Mouse (Mus musculus): Measurements from ENCODE around the gene Dmrt2. TPM values are rescaled to one million over a fixed set of nuclear protein-coding genes. Genes with fewer than 3 reads are reported as not detected.

Gene Dmrt2
- polyA plus RNA-seq, 1 experiment, result not detected

DNA sequence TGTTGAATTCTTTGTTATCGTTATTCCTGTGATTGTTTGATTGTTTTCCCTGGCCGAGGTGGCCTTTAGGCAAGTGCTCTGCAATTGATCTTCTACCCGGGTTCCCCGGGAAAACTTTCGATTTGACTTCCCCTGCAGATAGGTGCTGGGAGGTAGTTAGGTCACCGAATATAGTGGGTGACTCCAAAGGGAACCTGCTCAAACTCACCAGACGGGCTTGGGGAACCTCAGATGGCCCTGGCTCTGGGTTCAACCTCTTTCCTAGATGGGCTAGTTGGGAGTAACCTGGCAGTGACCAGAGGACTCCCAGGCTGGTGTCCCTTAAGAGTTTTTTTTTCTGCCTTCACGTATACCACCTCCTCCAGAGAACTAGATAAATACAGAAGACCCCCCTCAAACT, 2.5 kb downstream of the Dmrt2 start:
- Histone ChIP-seq H3K27ac (ENCODE audit: insufficient read depth, low read depth, low read length) (no peak overlapping the region), H3K4me1 (ENCODE audit: control insufficient read depth, insufficient read depth, low read length) (no peaks in the 10 kb centered on the region), H3K4me3 (ENCODE audit: insufficient read depth, low read length) (no peak overlapping the region)
- TF ChIP-seq CTCF (IDR thresholded peaks at IDR 0.05; ENCODE audit: low read depth, low read length) (no peak), POLR2A (IDR thresholded peaks at IDR 0.05; ENCODE audit: borderline replicate concordance, low read depth, low read length) (no peak)

DNA sequence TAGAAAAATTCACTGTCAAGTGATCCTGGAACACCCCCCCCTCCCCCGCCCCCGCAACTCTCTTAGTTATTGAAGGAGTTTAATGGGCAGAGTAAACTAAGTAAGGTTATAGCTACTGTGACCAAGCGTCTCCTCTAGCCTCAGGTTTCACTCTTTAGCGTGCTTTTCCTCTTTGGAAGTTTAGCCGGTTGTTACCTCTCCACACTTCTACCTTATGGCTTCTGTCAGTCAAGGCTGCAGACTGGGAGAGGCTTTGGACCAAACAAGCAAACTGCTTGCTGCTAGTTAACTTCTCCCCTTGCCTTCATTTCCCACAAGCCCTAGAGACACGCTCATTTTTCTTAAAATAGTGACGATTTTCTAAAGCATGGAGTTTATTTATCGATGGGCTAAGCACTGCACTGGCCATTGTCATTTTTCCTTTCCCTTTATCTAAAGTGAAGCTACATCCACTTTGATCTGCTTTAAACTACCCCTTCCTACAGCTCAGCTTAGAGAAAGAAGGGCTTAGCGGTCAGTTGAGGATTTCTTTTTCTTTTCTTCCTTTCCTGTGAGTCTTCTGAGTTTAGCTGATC, 3.7 kb downstream of the Dmrt2 start:
- TF ChIP-seq CTCF (IDR thresholded peaks at IDR 0.05; ENCODE audit: low read depth, low read length) (no peak), POLR2A (IDR thresholded peaks at IDR 0.05; ENCODE audit: borderline replicate concordance, low read depth, low read length) (no peak)
- H3K4me1 ChIP-seq (ENCODE audit: control insufficient read depth, insufficient read depth, low read length), result no peaks in the 10 kb centered on the region

DNA sequence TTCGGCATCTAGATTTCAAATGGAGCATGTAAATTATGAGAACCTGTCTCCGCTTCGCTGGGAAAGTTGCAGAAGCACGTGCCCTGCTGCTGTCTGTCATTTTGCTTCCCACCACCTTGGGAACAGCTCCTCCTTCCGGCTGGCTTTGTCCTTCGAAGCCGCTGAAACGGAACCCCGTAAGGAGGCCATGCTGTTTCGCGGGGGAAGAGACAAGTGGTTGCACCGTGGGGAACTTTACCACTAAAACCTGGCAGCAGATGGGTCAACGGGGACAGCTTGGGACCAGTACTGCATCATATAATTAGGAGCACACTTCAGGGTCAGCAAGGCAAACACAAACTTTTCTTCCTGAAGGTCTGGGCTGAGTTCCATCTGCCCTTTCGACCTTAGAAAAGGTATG, 26.6 kb downstream of the Dmrt2 start:
- H3K4me3 ChIP-seq (ENCODE audit: insufficient read depth, low read length), result no peak overlapping the region
- no peaks in the 10 kb centered on the region for H3K4me1 ChIP-seq (ENCODE audit: control insufficient read depth, insufficient read depth, low read length)
- TF ChIP-seq CTCF (IDR thresholded peaks at IDR 0.05; ENCODE audit: low read depth, low read length), result no peak
- no peak overlapping the region for H3K27ac ChIP-seq (ENCODE audit: insufficient read depth, low read depth, low read length)

More for the DNA sequence above, 3.7 kb downstream of the Dmrt2 start:
- H3K4me3 ChIP-seq (ENCODE audit: insufficient read depth, low read length), result no peak overlapping the region
- no peak overlapping the region for H3K27ac ChIP-seq (ENCODE audit: insufficient read depth, low read depth, low read length)

DNA sequence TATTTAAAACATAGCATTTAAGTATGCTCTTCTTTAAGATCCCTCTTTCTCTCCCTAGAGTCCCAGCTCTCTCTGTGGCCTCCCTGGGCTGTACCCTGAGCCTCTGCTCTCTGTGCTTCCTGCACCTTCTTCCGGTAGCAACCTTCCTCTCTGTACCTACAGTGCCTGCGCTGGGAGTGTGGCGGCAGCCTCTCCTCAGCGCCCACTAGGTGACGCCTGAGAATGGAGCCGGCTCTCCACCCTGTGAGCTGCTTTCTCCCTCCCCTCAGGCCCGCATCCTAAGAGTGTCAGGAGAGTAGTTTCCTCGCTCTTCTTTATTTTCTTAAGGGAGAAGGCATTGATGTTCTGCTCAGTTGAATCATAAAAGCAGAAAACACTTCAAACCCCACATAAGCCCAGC, 41.2 kb downstream of the Dmrt2 start:
- Histone ChIP-seq H3K4me1 (ENCODE audit: control insufficient read depth, insufficient read depth, low read length) (no peaks in the 10 kb centered on the region), H3K27ac (ENCODE audit: insufficient read depth, low read depth, low read length) (no peak overlapping the region), H3K4me3 (ENCODE audit: insufficient read depth, low read length) (no peak overlapping the region)
- TF ChIP-seq CTCF (IDR thresholded peaks at IDR 0.05; ENCODE audit: low read depth, low read length), result no peak
- TF ChIP-seq POLR2A (IDR thresholded peaks at IDR 0.05; ENCODE audit: borderline replicate concordance, low read depth, low read length), result no peak

DNA sequence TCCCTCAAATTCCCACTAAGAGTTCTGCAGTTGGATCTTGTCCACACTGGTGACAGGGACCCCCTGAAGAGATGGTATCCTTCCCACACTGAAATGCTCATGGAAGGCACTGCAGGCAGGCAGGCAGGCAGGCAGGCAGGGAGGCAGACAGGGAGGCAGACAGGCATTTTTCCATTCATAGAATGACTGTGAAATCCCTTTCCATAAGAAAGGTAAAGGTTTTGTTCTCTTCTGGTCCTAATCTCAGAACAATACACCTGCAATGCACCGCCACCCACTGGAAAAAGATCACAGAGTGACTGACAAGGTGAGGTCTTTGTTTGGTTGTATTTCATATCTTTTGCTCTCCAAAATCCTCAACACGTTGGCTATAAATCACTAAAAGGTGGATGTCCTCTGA, 42.7 kb downstream of the Dmrt2 start:
- H3K4me3 ChIP-seq (ENCODE audit: insufficient read depth, low read length), result no peak overlapping the region
- no peaks in the 10 kb centered on the region for H3K4me1 ChIP-seq (ENCODE audit: control insufficient read depth, insufficient read depth, low read length)
- TF ChIP-seq POLR2A (IDR thresholded peaks at IDR 0.05; ENCODE audit: borderline replicate concordance, low read depth, low read length) (no peak), CTCF (IDR thresholded peaks at IDR 0.05; ENCODE audit: low read depth, low read length) (no peak)

DNA sequence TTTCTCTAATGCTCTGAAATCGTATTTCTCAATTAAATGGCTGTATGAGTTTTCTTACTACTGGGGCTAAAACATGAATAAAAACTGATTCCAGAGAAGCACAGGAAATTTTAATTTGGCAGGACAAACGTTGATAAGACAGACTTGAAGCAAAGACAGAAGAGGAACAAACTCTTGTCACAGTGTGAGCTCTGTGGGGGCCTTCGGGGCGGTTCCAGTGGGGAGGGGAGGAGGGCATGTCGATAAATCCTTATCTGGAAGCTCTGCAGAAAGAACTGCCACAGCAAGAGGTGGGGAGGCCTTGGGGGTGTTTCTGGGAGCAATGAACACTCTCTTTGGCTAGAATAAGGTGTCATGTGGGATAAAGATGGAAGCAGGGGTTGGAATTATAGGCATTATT, 50.4 kb downstream of the Dmrt2 start:
- TF ChIP-seq POLR2A (IDR thresholded peaks at IDR 0.05; ENCODE audit: borderline replicate concordance, low read depth, low read length), result no peak
- no peak for TF ChIP-seq CTCF (IDR thresholded peaks at IDR 0.05; ENCODE audit: low read depth, low read length)
- no peak overlapping the region for H3K4me3 ChIP-seq (ENCODE audit: insufficient read depth, low read length)
- no peaks in the 10 kb centered on the region for H3K4me1 ChIP-seq (ENCODE audit: control insufficient read depth, insufficient read depth, low read length)
- H3K27ac ChIP-seq (ENCODE audit: insufficient read depth, low read depth, low read length), result no peak overlapping the region

More for the DNA sequence above, 42.7 kb downstream of the Dmrt2 start:
- H3K27ac ChIP-seq (ENCODE audit: insufficient read depth, low read depth, low read length), result no peak overlapping the region

Other genes with a start within 250 kb of the Dmrt2 start
- gene Dmrt1, start 166.8 kb upstream of the Dmrt2 start, polyA plus RNA-seq (2012; ENCODE audit: insufficient read depth, insufficient read length, missing spikeins), result not detected in 2 replicates
- not detected in 2 replicates for gene Dmrt3, start 62.1 kb upstream of the Dmrt2 start, polyA plus RNA-seq (2012; ENCODE audit: insufficient read depth, insufficient read length, missing spikeins)

Data from bone marrow macrophage, adult 2 months (primary cell).